Mouse (Mus musculus) embryonic facial prominence, embryonic 10.5 days (tissue): ENCODE measurements around the gene Ankrd66. TPM values are rescaled to one million over a fixed set of nuclear protein-coding genes. Genes with fewer than 3 reads are reported as not detected.

Source experiments
- DNase-seq: peaks from one replicate; pipeline ENCODE4 v3.0.0-alpha.2; 2017; ENCODE audit warnings: low spot score
- H3K27ac ChIP-seq: fragments of 300-500 bp; sonication (generic); replicated peaks from 2 replicates; pipeline ENCODE4 v1.5.1; 2016; ENCODE audit warnings: mild to moderate bottlenecking
- H3K27me3 ChIP-seq: fragments of 300-500 bp; sonication (generic); replicated peaks from 2 replicates; pipeline ENCODE4 v1.6.1; 2016; ENCODE audit warnings: low read depth, mild to moderate bottlenecking; ENCODE audit not compliant: poor library complexity, severe bottlenecking
- H3K36me3 ChIP-seq: fragments of 300-500 bp; sonication (generic); replicated peaks from 2 replicates; pipeline ENCODE4 v1.6.1; 2016; ENCODE audit warnings: mild to moderate bottlenecking, moderate library complexity
- H3K4me1 ChIP-seq: fragments of 300-500 bp; sonication (generic); 2 replicates; pipeline ENCODE4 v1.6.1; 2016
- H3K4me3 ChIP-seq: fragments of 300-500 bp; sonication (generic); 2 replicates; pipeline ENCODE4 v1.5.1; 2016; ENCODE audit warnings: mild to moderate bottlenecking, moderate library complexity
- H3K9me3 ChIP-seq: fragments of 300-500 bp; sonication (generic); 2 replicates; pipeline ENCODE4 v1.6.1; 2016; ENCODE audit warnings: mild to moderate bottlenecking
- WGBS: fragments of 180-500 bp; shearing (Covaris S2); methylation state at CpG from one replicate; pipeline ENCODE4 v1.1.7; 2016; 5-methylcytosine and 5-hydroxymethylcytosine counted together
- polyA plus RNA-seq: library from polyadenylated mRNA; unstranded; fragments of >200 nt; fragmentation: Nextera tagmentation; extraction: Ambion mirVana; gene quantifications from 2 replicates; pipeline ENCODE4 v1.2.1, GENCODE M21; 2016

Ankrd66 gene
- 0.19 and 0.30 TPM in 2 replicates for polyA plus RNA-seq

GRCm38 (mm10) chr17:43543539-43543938 lies at the start of gene Ankrd66:
Ankrd66 (minus strand) TSS chr17:43543639.
- Histone ChIP-seq H3K4me3 (no peak within 1 kb of the TSS), H3K4me1 (no peaks in the 10 kb centered on the region), H3K27me3 (no peaks in the 10 kb centered on the region), H3K9me3 (no peaks in the 10 kb centered on the region), H3K27ac (no peak within 1 kb of the TSS), H3K36me3 (no peaks in the 10 kb centered on the region)
- WGBS, result 70% methylated on average over 1 of the region's 1 CpGs
- no peak for DNase-seq

- Histone ChIP-seq H3K9me3 (no peaks in the 10 kb centered on the region), H3K27ac (no peak overlapping the region), H3K4me1 (no peaks in the 10 kb centered on the region), H3K36me3 (no peaks in the 10 kb centered on the region), H3K27me3 (no peaks in the 10 kb centered on the region), H3K4me3 (no peak overlapping the region)
- WGBS, result 88% methylated on average over 21 of the region's 21 CpGs
- no peak for DNase-seq
Observed at GRCm38 (mm10) chr17:43592296-43593291, 49.2 kb upstream of the Ankrd66 start.

GRCm38 (mm10) chr17:43590531-43590930 lies 47.1 kb upstream of the Ankrd66 start:
- WGBS, result 92% methylated on average over 5 of the region's 5 CpGs
- H3K27me3 ChIP-seq, result no peaks in the 10 kb centered on the region
- H3K36me3 ChIP-seq, result no peaks in the 10 kb centered on the region
- H3K4me3 ChIP-seq, result no peak overlapping the region
- H3K27ac ChIP-seq, result no peak overlapping the region
- no peak for DNase-seq
- H3K9me3 ChIP-seq, result no peaks in the 10 kb centered on the region
- no peaks in the 10 kb centered on the region for H3K4me1 ChIP-seq

GRCm38 (mm10) chr17:43589750-43590149 lies 46.3 kb upstream of the Ankrd66 start:
- H3K27ac ChIP-seq, result no peak overlapping the region
- 92% methylated on average over 6 of the region's 6 CpGs for WGBS
- H3K9me3 ChIP-seq, result no peaks in the 10 kb centered on the region

GRCm38 (mm10) chr17:43587278-43587677 lies 43.8 kb upstream of the Ankrd66 start:
- H3K4me3 ChIP-seq, result no peak overlapping the region
- 88% methylated on average over 2 of the region's 2 CpGs for WGBS
- no peaks in the 10 kb centered on the region for H3K27me3 ChIP-seq
- peaks cover 10% of the 10 kb centered on the region for H3K4me1 ChIP-seq
- H3K36me3 ChIP-seq, result no peaks in the 10 kb centered on the region
- DNase-seq, result no peak
- no peaks in the 10 kb centered on the region for H3K9me3 ChIP-seq
- H3K27ac ChIP-seq, result no peak overlapping the region

More at GRCm38 (mm10) chr17:43589750-43590149, 46.3 kb upstream of the Ankrd66 start:
- DNase-seq, result no peak
- peaks cover 2% of the 10 kb centered on the region; the same call in 1 of the 2 replicates for H3K4me1 ChIP-seq
- H3K27me3 ChIP-seq, result no peaks in the 10 kb centered on the region
- no peak overlapping the region for H3K4me3 ChIP-seq
- H3K36me3 ChIP-seq, result no peaks in the 10 kb centered on the region

GRCm38 (mm10) chr17:43584771-43585170 lies 41.3 kb upstream of the Ankrd66 start:
- H3K9me3 ChIP-seq, result no peaks in the 10 kb centered on the region
- H3K27me3 ChIP-seq, result no peaks in the 10 kb centered on the region
- no peak overlapping the region for H3K4me3 ChIP-seq
- H3K36me3 ChIP-seq, result no peaks in the 10 kb centered on the region
- DNase-seq, result no peak
- 80% methylated on average over 7 of the region's 7 CpGs for WGBS
- peaks cover 32% of the 10 kb centered on the region for H3K4me1 ChIP-seq
- no peak overlapping the region for H3K27ac ChIP-seq

- Histone ChIP-seq H3K27me3 (no peaks in the 10 kb centered on the region), H3K27ac (peak overlapping the region; percentile 79), H3K4me3 (peak overlapping the region; percentile 30; the same call in 1 of the 2 replicates), H3K9me3 (no peaks in the 10 kb centered on the region), H3K36me3 (no peaks in the 10 kb centered on the region), H3K4me1 (peaks cover 35% of the 10 kb centered on the region)
- DNase-seq, result peak; percentile 55
- 17% methylated on average over 8 of the region's 8 CpGs for WGBS
Observed at GRCm38 (mm10) chr17:43581012-43581467, 37.6 kb upstream of the Ankrd66 start.

- no peaks in the 10 kb centered on the region for H3K36me3 ChIP-seq
- no peak overlapping the region for H3K4me3 ChIP-seq
- peaks cover 35% of the 10 kb centered on the region for H3K4me1 ChIP-seq
- WGBS, result 21% methylated on average over 3 of the region's 3 CpGs
- no peaks in the 10 kb centered on the region for H3K9me3 ChIP-seq
- no peak for DNase-seq
- H3K27ac ChIP-seq, result peak overlapping the region; percentile 79
- no peaks in the 10 kb centered on the region for H3K27me3 ChIP-seq
Observed at GRCm38 (mm10) chr17:43580456-43580855, 37.0 kb upstream of the Ankrd66 start.

GRCm38 (mm10) chr17:43573624-43574073 lies 30.2 kb upstream of the Ankrd66 start:
- no peak overlapping the region for H3K4me3 ChIP-seq
- peaks cover 9% of the 10 kb centered on the region; the same call in 1 of the 2 replicates for H3K27me3 ChIP-seq
- WGBS, result 35% methylated on average over 3 of the region's 3 CpGs
- no peaks in the 10 kb centered on the region for H3K36me3 ChIP-seq
- peaks cover 6% of the 10 kb centered on the region; the same call in 1 of the 2 replicates for H3K4me1 ChIP-seq
- H3K27ac ChIP-seq, result no peak overlapping the region
- no peak for DNase-seq
- H3K9me3 ChIP-seq, result no peaks in the 10 kb centered on the region

- Histone ChIP-seq H3K4me1 (peaks cover 21% of the 10 kb centered on the region), H3K36me3 (no peaks in the 10 kb centered on the region)
Observed at GRCm38 (mm10) chr17:43569287-43569686, 25.8 kb upstream of the Ankrd66 start.

GRCm38 (mm10) chr17:43567992-43568888 lies 24.8 kb upstream of the Ankrd66 start, which contains the start of gene Pla2g7:
Pla2g7 (plus strand) TSS chr17:43568098.
- peak within 1 kb of the TSS; percentile 65 for H3K4me3 ChIP-seq
- peak within 1 kb of the TSS; percentile 66 for H3K27ac ChIP-seq
- no peaks in the 10 kb centered on the region for H3K9me3 ChIP-seq
- under 1% methylated on average over 34 of the region's 34 CpGs for WGBS
- peak; percentile 71 for DNase-seq
- H3K4me1 ChIP-seq, result peaks cover 17% of the 10 kb centered on the region
- H3K36me3 ChIP-seq, result no peaks in the 10 kb centered on the region
- H3K27me3 ChIP-seq, result peaks cover 9% of the 10 kb centered on the region; the same call in 1 of the 2 replicates

More at GRCm38 (mm10) chr17:43569287-43569686, 25.8 kb upstream of the Ankrd66 start:
- Histone ChIP-seq H3K27ac (no peak overlapping the region), H3K4me3 (no peak overlapping the region), H3K27me3 (peaks cover 9% of the 10 kb centered on the region; the same call in 1 of the 2 replicates), H3K9me3 (no peaks in the 10 kb centered on the region)
- DNase-seq, result no peak
- WGBS, result 65% methylated on average over 7 of the region's 7 CpGs

GRCm38 (mm10) chr17:43567593-43567991 lies 24.2 kb upstream of the Ankrd66 start:
- no peaks in the 10 kb centered on the region for H3K9me3 ChIP-seq
- DNase-seq, result peak; percentile 30
- H3K36me3 ChIP-seq, result no peaks in the 10 kb centered on the region
- H3K4me1 ChIP-seq, result peaks cover 17% of the 10 kb centered on the region
- peak overlapping the region; percentile 66 for H3K27ac ChIP-seq
- peak overlapping the region; percentile 65 for H3K4me3 ChIP-seq
- WGBS, result 7% methylated on average over 12 of the region's 12 CpGs
- peaks cover 9% of the 10 kb centered on the region; the same call in 1 of the 2 replicates for H3K27me3 ChIP-seq
